Mouse (Mus musculus) right cerebral cortex, postnatal 14 days (tissue): ENCODE measurements around the gene Tmem233.

Experiments
- DNase-seq: peaks from one replicate; pipeline ENCODE4 v3.0.0; 2022

The Tmem233 gene

DNA sequence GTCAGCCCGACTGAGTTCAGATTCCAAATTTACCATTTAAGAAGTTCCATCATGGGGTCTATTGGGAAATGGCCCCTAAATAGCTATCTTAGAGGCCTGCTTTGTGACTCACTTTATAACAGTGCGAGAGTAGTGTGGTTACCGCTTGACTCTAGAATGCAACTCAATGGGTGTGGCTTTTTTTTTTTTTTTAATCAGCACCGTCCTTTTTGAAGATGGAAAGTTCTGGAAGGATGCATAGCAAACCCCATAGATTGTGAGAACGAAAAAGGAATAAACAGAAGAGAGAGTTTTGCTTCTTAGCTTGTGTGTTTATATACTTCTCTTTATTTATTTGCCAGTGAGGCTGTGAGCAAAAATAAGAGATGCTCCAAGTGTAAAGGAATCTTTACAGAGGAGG, 56.9 kb downstream of the Tmem233 start:
- no peak for DNase-seq

DNA sequence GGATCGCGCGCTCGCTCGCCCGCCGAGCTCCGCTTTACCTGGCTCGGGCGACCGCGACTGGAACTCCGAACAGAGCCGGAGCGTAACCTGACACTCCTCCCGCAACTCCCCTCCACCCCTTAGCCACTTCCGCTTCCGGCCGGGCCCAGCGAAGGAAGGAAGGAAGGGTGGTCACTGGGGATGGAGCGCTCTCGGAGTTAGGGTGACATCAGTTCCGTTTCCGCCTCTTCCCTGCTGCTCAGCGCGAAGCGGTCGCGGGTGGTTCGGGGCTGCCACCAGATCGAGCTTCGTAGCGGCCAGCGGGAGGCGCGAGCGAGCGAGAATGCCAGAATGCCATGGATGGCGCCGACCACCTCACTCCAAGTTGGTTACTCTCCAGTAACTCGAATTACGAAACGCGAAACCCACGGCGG, 58.7 kb downstream of the Tmem233 start, which contains the start of gene Prkab1:
TSS of gene Prkab1 (minus strand) at position 182 of the 413 bp plus-strand sequence.
- peak; percentile 92 for DNase-seq

DNA sequence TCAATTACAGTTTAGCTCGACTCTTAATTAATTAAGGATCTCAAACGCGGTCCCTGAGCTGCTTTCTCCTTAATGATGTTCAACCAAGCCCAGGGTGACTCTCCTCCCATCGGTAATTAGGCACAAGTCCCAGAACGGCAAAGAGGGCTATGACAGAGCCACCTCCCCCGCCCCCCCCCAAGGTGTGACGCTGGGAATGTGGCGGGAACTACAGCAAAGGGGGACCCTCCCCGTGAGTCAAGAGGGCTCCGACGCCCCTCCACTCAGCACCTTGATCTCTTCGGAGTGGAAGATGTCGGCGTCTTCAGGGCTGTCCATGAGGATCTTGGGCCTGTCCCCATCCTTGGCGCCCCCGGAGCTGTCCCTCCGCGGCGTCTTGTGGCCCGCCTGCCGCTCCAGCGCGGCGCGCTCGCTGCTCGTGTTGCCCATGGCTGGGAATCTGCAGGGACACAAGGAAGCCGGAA, 59.2 kb downstream of the Tmem233 start:
- DNase-seq: no peak

DNA sequence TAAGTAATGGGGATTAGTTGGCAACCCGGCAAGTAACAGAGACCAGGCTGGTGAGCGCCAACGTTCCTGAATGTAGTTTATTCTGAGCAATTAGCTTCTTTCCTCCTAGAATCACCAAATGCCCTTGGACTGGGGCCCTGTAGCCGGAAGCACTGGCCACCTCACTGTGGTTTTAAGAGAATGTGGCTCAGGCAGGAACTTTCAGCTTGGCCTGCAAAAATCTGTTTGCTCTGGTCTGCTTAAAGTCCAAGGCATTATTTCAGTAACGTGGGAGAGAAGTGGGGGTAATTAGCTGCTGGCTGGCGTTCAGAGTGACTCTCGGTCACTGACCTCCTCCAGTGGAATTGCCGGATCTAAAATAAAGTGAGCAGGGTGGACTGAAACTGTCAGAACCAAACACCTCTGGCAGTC, 59.8 kb downstream of the Tmem233 start:
- DNase-seq: peak; percentile 21

DNA sequence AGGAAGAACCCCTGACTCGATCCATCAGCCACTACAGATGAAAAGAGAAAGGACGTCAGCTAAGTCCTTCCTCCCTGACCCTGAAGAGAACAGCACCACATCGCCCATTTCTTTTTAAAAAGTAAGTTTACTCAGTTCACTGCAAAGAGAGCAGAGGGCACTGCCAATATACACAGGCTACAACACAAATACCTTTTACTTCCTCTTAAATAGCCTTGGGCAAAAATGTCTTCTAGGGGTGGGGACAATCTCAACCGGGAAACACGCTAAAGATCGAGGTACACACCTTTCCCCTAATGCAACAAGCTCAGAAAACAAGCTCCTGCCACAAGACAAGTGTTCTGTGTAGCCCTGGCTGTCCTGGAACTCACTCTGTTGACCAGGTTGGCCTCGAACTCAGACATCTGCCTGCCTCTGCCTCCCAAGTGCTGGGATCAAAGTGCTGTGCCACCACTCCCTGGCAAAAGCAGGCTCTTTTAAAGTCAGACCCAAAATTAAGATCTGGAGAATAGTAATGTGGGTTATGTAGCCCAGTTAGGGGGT, 60.3 kb downstream of the Tmem233 start:
- no peak for DNase-seq

DNA sequence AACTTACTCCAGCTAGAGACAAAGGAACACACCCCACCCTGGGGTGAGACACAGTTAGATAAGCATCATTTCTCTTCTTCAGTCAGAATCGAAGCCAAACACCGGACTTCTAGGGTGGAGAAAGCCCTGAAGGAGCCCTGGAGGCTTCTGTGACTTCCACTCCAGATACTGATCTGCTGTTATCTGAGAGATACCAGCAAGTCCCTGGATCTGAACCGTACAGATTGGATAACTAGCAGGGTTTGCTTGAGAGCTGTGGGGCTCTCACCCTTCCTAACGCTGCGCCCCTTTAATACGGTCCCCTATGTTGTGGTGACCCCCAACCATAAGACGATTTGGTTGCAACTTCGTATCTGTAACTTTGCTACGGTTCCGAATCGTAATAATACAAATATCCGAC, 60.9 kb downstream of the Tmem233 start:
- DNase-seq: no peak

DNA sequence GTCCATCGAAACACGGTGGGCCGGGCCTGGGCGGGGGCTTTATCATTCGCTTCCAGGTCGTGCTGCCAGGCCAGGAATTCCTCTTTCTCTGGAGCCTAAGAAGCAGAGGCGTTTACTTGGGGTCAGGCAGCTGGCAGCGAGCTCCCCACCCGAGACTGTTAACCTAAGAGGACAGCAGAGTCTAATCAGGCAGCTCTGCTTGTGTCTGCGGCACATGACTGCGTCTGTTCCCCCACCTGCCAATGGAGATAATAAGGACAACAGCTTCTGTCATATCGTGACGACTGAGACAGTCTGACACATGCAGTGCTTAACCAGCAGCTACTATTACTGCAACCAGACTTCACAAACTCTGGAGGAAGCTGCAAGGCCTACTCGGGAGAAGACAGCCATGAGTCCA, 61.5 kb downstream of the Tmem233 start:
- no peak for DNase-seq

DNA sequence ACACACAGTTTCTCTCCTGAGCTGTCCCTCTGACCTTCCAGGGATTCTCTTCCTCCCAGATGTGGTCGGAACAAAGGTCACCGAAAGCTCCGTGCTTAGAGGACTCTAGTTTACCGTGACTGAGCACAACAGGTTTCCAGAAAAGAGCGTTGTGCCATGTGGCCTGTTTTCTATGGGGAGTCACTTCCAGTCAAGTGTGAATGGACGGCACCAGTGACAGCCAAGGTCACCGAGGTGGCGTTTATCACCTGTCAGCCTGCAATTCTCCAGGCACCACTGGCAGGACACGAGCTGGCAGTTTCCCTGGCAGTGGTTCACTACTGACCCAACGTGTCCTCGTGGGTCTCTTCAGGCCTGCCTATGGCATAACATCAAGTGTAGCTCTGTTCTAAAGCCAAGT, 63.7 kb downstream of the Tmem233 start:
- DNase-seq: no peak

DNA sequence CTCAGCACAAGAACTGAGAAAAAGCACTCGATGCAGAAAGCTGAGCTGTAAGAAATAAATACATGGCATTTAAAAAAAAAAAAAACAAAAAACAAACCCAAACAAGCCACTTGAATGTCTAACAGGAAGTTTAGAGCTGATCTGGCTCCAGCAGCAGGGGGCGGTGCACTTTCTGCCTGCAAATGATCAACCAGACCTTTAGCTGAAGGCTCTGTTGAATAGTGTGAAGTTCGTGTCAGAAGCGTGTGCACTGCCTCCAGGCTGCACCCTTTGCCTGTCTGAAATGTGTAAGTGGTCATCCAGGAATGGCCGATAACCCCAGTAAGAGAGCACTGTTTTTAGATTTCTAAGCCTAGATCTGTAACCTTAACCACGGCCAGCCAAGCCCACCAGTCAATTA, 64.3 kb downstream of the Tmem233 start:
- DNase-seq: no peak

DNA sequence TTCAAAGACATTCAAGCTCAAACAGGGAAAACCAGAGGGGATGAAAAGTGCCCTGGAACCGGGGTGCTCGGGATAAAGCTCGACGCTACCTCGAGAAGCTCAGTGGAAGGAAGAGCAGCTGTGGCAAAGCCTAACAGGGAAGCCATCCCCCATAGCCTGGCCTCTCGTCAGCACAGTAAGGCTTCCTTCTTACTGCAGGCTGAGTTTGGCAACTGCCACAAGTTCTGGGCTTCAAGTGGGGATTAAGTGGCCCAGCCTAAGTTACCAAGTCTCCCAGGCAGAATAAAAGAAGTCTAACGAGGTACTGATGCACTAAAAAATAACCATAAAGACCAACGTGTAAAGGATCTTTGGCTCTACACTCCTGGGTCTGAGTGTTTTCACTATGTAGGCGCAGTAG, 64.8 kb downstream of the Tmem233 start:
- no peak for DNase-seq

DNA sequence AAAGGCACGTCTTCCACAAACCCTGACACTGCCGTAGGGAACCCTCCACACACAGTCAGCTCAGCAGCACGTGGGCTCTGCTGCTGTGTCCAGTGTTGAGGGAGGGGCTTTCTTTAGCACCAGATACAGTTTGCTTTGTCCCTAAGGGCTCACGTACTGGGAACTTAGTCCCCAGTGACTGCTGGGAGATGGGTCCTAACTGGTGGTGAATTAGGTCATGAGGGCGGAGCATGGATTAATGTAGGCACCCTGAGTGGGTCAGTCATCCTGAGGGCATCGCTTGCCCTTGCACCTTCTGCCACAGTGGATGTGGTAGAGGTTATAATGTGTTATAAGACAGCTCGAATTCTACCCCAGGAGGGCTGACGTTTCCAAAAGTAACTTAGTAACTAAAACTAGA, 65.7 kb downstream of the Tmem233 start:
- DNase-seq: no peak

DNA sequence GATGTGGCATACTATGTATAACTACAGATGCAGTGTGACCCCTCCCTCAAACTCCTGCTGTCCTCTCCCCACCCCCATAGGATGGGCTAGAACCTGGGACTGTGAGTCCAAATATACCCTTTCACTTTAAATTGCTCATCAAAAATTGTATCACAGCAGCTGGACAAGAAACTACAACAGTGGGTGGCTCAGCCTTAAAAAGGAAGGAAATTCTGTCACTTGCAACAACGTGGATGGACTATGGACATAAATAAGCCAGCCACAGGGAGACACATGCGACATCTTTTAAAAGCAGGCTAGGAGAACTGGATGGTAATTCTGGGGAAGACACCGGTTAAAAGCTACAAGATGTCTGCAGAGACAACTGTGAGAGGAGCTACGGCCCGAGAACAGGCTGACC, 66.5 kb downstream of the Tmem233 start:
- DNase-seq: no peak

DNA sequence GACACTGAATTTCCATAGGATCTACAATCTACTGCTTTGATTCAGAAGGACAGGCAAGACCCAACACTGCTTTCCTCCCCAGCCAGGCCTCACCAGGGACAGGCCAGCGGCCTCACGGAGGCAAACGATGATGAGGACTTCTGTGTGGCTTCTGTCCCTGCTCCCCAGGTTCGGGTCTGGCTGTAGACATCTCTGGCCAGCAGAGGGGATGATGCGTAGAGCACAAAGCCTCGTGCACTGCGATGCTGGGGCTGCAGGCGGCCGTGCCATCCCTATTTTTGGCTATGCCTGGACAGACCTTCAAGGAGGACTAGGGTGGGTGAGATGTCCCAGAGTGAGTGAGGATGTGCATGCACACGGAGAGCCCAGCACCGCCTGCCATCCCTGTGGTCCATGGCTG, 68.8 kb downstream of the Tmem233 start:
- no peak for DNase-seq

DNA sequence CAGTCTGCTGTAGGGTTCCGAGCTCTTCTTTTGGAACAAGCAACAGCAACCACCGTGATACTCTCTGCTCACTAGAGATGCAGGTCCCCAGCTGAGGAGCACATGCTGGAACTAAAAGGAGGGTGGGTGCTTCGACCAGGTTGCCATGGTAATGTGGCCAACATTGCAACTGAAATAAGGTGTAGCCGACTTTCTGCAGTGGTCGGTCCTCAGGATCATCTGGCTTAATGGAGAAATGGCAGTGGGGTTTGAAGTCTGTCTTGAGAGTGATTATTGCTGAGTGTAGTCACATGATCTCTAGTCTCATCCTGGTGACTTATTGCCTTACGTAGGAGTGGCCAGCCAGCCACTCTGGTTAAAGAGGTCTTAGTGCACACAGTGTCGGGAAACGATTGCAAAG, 69.2 kb downstream of the Tmem233 start:
- no peak for DNase-seq

DNA sequence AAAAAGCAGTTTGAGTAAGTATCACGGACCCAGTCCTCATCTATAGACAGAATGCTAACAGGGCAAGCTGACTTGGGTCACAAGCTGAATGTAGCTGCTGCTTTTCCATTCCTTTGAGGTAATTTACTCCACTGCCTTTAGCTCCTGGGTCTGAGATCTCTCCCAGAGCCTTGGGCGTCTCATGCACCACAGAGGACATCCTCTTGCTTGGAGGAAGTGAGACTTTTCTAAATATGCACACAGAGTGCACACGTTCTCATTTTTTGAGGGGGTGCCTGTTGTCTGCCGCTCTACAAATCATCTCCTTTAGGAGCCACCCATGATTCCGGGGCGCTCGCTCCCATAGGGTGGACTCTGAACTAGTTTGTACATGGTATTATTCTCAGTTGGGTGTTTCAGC, 70.5 kb downstream of the Tmem233 start:
- DNase-seq: no peak

DNA sequence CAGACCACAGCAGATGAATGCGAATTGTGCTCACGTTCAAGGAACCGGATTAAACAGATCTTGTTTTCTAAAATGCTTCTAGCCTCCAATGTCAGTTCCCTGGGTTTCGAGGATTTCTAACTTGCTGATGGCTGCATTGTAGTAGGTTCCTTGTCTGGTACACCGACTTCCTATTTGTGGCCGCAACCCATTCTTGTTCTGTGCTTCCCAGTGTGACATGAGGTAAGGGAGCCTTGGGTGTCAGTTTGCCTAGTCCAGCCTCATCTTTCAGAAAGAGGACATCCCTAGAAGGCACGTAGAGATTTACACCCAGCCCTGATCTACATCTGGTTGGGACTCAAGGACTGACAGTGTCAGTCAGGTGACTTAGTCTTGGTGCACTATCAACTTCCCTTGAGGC, 71.3 kb downstream of the Tmem233 start:
- no peak for DNase-seq

DNA sequence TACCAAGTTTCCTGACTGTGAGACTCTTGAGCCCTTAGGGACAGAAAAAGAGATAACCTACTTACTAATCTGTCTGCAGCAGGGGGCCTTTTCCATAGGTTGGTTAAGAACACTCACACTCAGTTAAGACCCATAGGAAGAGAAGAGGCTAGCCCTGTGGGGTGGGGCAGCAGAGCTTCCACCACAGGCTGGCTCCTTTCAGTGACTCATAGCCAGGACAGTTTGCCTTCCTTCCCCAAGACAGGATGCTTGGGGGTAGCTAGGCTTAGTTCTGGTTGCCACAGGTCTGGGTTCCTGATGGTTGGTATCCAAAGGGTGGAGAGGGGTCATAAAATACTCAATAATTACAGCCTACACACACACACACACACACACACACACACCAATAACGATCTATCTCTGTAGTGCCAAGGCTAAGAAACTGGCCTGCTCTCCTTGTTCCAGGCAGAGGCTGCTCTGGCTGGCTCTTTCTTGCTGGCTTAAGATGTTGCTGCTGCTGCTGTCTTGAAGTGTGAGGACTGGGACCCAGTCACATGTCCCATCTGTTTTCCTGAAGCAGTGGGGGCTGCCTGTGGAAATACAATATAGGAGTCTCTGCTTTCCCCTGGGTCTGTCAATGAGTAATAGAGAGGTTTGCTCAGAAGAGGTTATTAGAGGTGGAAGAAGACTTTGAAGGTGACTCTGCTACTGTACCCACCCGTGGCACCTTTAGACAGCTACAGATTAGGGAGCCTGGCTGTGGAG, 73.0 kb downstream of the Tmem233 start:
- no peak for DNase-seq

DNA sequence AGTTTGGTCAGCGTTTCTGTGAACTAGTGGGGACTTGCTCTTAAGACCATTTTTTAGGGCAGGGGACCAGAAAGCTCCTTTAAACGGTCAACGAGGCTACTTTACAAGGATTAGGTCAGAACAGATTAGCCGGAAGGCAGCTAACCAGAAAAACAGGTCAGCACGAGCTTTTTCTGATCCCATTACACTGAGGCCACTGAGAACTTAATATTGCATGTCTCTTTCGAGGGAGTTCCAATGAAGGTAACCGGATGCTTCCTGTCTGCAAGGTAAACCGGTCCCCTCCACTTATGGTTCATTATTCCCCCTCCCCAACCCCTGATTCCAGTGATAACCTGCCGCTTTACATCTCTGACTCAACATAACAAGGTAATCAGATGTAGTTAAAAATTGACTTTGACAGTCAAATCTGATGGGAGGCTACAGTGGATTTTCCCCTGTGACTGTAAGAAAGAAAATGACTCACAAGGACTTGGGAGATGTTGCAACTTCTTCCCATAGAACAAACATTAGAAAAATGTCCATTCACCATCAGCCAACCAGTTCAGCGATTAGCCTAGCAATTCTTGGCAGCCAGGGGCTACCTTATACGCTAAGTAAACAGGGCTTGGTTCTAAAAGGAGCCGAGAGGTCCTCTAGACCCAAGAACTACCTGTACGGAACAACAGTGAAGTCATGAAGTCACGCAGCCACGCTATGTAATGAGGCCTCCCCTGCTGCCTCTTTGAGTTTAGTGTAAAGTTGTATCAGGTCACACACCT, 73.8 kb downstream of the Tmem233 start:
- DNase-seq: no peak

DNA sequence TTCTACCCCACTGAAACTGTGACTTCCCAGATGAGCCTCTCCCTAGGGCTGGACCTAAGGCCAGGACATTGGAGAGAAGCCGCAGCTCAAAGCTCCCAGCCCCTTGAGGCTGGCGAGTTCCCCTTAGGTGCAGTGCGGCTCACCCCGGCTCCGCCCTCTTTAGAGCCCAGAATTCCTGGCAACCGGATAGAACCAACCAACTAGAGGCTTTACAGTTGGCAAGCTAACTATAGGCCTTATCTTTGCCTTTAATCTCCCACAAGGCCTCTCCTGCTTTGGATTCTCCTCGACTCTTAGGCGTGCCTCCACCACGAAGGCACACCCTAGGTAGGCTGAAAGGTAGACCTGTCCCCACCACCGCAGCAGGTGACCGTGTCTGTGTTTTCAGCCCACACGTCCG, 75.3 kb downstream of the Tmem233 start:
- DNase-seq: no peak

DNA sequence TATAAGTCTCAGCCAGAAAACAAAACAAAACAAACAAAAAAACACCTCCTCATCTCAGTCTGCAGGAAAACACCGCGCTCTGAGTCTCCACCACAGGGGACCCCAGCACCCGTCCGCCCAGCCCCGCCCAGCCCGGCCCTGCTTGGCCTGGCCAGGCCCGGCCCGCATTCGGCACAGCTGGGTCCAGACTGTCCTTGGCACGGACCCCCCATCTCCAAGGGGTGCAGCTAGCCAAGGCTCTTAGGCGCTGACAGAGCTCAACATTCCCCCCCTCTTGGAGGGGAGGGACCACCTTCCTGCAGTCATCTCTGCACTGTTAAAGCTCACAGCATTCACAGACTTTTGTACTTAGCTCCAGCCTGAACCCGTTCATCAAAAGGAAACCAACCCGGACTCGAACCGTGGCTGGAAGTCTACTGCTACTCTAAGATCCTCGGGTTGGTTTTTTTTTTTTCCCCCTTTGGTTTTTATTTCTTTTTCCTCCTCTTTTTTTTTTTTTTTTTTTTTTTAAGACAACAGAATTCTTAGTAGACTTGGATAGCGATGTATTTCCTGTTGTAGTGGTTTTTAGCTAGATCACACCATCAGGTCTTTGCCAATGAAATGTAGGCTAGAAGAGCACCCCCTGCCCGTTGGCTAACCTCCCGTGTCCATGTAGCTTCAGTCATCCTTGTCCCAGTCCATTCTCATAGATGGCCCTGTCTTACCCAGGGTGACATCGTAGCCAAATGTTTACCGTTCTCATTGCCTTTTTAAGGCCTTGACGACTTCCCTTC, 76.5 kb downstream of the Tmem233 start:
- no peak for DNase-seq

DNA sequence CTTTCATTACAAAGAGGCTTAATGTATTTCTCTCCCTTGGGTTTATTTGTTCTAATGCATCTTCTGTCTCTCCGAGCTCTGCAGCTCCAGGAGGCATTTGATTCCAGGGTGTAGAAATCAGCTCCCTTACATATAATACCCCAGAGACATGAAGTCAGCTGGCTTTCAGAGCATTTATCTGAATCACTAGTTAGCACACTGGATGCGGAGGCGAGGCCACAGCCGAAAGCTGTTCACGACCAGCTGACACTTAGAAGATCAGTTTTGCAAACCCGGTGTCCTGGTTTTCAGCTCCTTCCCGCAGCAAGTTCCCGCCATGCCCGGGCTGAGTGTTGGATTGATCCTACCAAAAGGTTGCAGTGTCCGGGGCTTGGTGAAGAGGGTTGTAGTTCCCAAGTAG, 78.8 kb downstream of the Tmem233 start:
- DNase-seq: no peak

DNA sequence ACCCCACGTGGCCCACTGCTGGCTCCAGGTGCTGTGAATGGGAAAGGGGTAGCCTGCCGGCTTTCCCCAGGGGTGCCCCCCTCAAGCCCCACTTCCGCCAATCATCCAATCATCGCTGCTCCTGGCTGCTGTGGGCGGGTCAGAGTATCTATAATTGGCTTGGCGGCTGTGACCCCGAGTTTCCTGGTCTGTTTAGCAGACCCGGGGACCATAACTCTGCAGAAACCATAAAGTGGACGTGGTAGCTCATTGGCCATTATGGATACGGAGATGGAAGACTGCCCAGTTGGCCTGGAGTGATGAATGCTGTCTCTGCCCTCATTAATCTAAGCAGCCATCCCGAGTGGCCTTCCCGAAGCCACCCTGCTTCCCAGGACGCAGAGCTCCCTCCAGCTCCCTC, 79.2 kb downstream of the Tmem233 start:
- DNase-seq: no peak

DNA sequence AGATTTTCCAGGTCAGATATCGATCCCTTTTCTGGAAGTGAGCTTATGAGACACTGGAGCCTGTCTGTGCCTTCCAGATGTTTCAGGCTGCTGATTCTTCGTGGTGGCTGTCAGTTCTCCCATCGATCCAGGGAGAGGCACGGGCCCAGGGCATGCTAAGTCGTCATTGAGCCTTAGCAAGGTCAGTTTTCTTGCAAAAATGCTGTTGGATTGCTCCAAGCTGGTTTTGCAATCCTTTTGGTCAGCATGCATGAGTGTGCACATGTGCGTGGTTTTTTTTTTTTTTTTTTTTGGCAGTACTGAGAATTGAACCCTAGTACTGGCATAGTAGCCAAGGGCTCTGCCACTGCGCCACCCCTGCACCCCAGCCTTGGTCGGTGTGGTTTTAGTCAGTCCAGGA, 79.9 kb downstream of the Tmem233 start:
- DNase-seq: no peak
